Mouse (Mus musculus): ENCODE measurements around the gene Hist1h3d.
"Not testable (repeated sequence)": the region's sequence is repeated elsewhere in the genome, so short reads cannot be mapped to it uniquely, and the experiment has no call there.

Hist1h3d gene

DNA sequence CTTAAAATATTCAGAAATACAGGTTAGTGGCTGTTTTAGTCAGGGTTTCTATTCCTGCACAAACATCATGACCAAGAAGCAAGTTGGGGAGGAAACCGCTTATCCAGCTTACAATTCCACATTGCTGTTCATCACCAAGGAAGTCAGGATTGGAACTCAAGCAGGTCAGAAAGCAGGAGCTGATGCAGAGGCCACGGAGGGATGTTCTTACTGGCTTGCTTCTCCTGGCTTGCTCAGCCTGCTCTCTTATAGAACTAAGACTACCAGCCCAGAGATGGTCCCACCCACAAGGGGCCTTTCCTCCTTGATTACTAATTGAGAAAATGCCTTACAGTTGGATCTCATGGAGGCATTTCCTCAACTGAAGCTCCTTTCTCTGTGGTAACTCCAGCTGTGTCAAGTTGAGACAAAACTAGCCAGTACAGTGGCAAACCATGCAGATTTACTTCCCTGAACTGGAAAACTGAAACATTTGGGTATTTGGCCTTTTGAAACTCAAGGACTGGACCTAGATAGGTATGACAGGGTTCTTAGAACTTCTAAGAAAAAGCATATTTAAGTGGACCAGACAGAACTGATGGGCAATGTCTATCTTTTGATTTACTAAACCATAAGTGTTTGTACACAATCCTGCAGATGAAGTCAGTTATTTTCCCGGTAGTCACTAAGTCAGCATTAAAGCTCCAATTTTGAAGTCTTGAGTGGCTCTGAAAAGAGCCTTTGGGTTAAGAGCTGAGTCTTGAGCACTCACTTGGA lies 33.2 kb upstream of the Hist1h3d start:
- not testable (repeated sequence) for DNase-seq (ENCODE audit: low spot score)

DNA sequence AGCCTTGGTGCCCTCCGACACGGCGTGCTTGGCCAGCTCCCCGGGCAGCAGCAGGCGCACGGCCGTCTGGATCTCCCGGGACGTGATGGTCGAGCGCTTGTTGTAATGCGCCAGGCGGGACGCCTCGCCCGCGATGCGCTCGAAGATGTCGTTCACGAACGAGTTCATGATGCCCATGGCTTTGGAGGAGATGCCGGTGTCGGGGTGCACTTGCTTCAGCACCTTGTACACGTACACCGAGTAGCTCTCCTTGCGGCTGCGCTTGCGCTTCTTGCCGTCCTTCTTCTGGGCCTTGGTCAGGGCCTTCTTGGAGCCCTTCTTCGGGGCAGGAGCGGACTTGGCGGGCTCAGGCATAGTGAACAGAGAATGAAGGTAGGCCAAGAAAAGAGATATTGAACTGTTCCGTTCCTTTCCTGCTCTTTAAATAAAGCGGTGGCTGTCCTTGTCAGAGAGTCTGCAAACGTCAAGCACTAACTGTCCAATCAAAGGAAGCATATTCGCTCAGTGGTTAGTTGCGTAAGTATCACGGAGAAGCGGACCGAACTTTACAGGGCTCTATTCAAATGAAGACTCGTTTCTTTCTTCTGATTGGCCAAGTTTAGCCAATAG lies 32.5 kb upstream of the Hist1h3d start, which contains the start of gene Hist1h2bh:
Gene Hist1h2bh (minus strand): TSS at position 394 of the 609 bp plus-strand sequence.
- DNase-seq (ENCODE audit: low spot score) = peak; percentile 92

GRCm38 (mm10) chr13:23543965-23544786 lies 31.4 kb upstream of the Hist1h3d start, which contains the start of gene Hist1h3f:
Gene Hist1h3f (plus strand): TSS chr13:23544052.
- peak; percentile 92 for DNase-seq (ENCODE audit: low spot score)

DNA sequence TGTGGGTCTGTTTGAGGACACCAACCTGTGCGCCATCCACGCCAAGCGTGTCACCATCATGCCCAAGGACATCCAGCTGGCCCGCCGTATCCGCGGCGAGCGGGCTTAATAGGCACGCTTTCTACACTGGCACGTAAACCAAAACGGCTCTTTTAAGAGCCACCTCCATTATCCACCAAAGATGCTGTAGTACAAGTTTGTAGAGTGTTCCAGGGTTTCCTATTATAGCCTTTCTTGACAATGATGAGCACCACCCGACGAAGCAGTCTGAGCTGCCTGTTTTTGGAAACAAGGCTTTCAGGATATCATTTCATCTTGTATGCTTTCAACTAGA lies 30.8 kb upstream of the Hist1h3d start:
- not testable (repeated sequence) for DNase-seq (ENCODE audit: low spot score)

GRCm38 (mm10) chr13:23546694-23547093 lies 28.9 kb upstream of the Hist1h3d start:
- no peak for DNase-seq (ENCODE audit: low spot score)

DNA sequence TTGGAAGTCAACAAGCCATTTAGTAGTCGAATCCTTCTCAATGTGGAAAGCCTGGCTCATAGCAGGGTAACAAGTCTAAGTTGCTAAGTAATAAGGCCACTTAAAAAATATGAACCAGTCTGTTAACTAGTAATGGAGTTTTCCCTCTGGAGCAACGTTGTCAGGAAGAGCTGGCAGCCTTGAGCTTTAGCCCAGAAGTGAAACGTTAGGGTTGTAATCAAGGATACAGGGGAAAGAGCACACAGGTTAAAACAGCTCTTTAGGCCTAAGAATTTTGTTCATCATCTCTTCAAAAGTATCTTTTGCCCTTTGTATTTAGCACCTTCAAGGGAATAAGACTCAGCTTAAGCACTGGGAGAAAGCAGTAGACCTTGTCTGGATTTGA lies 24.8 kb upstream of the Hist1h3d start:
- DNase-seq (ENCODE audit: low spot score) = peak; percentile 60

GRCm38 (mm10) chr13:23551146-23551834 lies 24.3 kb upstream of the Hist1h3d start, which contains the start of gene Hist1h4f:
Gene Hist1h4f (minus strand): TSS chr13:23551648.
- DNase-seq (ENCODE audit: low spot score) = peak; percentile 98

GRCm38 (mm10) chr13:23551931-23552914 lies 23.3 kb upstream of the Hist1h3d start:
- DNase-seq (ENCODE audit: low spot score) = no peak

- no peak for DNase-seq (ENCODE audit: low spot score)
These were observed 22.6 kb upstream of the Hist1h3d start, which contains the start of gene Hist1h1d for GRCm38 (mm10) chr13:23552962-23553361. Gene Hist1h1d (plus strand): TSS chr13:23553262.

DNA sequence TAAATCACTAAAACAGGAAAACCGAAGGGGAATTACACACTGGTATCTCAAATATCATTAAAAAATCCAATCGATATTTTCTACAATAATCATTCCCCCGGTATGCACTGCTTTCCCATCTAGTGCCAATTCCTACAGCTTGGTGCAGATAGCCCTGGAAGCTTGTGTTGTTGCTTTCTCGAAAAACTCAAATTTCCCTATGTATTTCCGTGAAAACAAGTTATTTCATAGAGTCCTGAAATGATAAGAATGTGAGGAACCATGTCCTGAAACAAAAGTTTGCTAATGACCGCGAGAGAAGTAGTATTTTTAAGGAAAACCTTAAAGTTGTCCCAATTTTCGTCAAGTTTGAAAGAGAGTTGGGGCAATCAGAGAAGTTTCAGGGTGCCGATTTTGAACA lies 21.2 kb upstream of the Hist1h3d start:
- DNase-seq (ENCODE audit: low spot score) = peak; percentile 38

DNA sequence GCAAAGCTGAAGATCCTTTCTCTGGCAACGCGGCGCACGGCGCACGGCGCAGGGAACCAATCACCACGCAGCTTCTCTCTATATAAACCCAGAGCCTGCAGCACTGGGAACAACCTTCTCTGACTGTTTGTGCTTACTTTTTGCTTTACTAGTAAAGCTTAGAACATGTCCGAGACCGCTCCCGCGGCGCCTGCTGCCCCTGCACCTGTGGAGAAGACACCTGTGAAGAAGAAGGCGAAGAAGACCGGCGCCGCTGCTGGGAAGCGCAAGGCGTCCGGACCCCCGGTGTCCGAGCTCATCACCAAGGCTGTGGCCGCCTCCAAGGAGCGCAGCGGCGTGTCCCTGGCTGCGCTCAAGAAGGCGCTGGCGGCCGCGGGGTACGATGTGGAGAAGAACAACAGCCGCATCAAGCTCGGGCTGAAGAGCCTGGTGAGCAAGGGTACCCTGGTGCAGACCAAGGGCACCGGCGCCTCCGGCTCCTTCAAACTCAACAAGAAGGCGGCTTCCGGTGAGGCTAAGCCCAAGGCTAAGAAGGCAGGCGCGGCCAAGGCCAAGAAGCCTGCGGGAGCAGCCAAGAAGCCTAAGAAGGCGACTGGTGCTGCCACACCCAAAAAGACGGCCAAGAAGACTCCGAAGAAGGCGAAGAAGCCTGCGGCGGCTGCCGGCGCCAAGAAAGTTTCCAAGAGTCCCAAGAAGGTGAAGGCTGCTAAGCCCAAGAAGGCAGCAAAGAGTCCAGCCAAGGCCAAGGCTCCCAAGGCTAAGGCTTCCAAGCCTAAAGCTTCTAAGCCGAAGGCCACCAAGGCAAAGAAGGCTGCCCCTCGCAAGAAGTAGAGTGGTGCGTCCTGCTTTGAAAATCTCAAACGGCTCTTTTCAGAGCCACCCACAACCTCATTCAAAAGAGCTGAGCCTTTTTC lies 20.4 kb upstream of the Hist1h3d start:
- DNase-seq (ENCODE audit: low spot score) = peak; percentile 95

DNA sequence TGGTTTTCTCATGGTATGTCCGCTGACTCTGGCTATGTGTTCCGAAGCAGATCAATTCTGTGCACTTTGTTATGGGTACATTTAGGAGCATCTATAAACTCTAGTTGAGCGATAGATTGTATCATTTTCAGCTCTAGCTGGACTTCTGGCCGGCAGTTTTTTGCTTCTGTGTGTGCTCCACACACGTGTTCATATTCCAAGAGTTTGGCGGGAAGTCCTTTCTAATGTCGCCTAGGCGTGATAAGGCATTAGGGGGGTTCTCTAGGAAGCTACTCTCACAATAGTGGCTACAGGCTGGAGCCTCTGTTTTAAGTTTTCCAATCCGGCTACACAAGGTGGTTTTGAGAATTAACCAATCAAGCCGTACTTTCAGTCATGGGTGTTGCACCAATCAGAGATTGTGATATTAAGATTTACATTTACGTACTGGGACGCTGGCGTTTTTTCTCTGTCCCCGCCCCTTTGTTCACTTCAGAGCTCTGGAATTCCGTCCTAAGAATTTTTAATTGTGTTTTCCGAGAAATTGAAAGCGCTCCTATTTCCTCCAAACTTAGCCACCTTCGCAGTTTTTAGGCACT lies 19.6 kb upstream of the Hist1h3d start:
- DNase-seq (ENCODE audit: low spot score) = peak; percentile 91

- DNase-seq (ENCODE audit: low spot score) = no peak
These were observed 18.7 kb upstream of the Hist1h3d start for GRCm38 (mm10) chr13:23556906-23557305.

DNA sequence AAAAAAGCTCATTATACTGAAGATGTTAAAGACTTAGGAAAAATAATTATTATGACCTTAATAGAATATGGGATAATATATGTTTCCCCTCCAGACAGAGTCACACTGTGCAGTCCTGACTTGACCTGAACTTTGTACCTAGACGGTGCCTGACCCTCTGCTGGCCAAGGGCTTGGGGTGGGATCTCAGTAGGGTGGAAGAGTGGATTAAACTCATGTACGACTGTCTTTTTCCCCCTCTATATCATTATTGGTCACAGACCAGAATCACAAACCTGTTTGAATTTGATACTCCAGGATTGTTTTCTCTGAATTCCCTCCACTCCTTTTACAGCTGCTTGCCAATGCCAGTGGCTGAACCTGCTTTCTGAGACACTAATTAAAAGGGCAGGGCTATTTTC lies 14.9 kb upstream of the Hist1h3d start:
- peak; percentile 53 for DNase-seq (ENCODE audit: low spot score)

GRCm38 (mm10) chr13:23561531-23561882 lies 14.1 kb upstream of the Hist1h3d start:
- DNase-seq (ENCODE audit: low spot score) = not testable (repeated sequence)

DNA sequence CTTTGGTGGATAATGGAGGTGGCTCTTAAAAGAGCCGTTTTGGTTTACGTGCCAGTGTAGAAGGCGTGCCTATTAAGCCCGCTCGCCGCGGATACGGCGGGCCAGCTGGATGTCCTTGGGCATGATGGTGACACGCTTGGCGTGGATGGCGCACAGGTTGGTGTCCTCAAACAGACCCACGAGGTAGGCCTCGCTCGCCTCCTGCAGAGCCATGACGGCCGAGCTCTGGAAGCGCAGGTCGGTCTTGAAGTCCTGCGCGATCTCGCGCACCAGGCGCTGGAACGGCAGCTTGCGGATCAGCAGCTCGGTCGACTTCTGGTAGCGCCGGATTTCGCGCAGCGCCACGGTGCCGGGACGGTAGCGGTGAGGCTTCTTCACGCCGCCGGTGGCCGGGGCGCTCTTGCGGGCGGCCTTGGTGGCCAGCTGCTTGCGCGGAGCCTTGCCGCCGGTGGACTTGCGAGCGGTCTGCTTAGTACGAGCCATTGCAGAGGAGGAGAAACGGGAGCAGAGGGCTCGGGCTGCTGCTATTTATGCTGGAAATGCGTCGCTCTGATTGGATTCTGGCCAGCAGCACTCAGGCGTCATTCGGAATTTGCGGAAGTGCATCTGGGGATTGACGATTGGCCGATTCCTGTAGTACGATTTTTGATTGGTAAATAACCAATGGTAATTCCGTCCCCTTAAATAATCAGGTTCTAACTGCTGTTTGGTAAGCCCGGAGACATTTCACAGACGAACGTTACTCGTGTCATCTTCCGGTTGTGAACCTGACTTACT lies 13.5 kb upstream of the Hist1h3d start, which contains the start of gene Hist1h3e:
Gene Hist1h3e (minus strand): TSS at position 487 of the 777 bp plus-strand sequence.
- DNase-seq (ENCODE audit: low spot score) = peak; percentile 98

GRCm38 (mm10) chr13:23562699-23563462 lies 12.7 kb upstream of the Hist1h3d start:
- DNase-seq (ENCODE audit: low spot score) = peak; percentile 74

DNA sequence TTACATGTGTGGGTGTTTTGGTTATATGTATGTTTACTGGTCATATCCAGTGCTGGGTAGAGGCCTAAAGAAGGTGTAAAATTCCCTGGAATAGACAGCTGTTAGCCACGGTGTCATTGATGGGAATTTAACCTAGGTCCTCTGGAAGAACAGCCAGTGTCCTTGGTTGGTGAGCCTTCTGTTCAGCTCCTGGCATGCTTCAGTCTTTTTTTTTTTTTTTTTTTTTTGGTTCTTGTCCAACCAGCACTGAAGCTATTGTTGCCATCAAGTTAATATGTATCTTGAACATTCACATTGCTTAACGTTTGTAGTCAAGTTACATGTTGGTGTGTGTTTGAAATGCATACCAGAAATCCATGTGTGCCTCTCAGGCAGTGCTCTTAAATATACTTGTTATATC lies 11.1 kb upstream of the Hist1h3d start:
- DNase-seq (ENCODE audit: low spot score) = no peak

Measured in yolk sac, embryonic 10.5 days (tissue).